Mouse (Mus musculus) common myeloid progenitor, adult 5-6 weeks (primary cell): Measurements from ENCODE around the gene Adap1. TPM values are rescaled to one million over a fixed set of nuclear protein-coding genes. Genes with fewer than 3 reads are reported as not detected.
"Not testable (repeated sequence)": the region's sequence is repeated elsewhere in the genome, so short reads cannot be mapped to it uniquely, and the experiment has no call there.

Experiments
- ATAC-seq: replicated peaks from 2 replicates; pipeline ENCODE4 v1.8.0; 2016; ENCODE audit warnings: low read depth, mild to moderate bottlenecking, moderate TSS enrichment, inconsistent platforms; ENCODE audit not compliant: poor library complexity, severe bottlenecking
- total RNA-seq: library from RNA; stranded (forward); fragments of 200-1000, 187-1606 nt; gene quantifications from 2 replicates; pipeline ENCODE4 v1.2.3, GENCODE M21; 2017

Gene Adap1
- total RNA-seq, 1 experiment from 2014 or later: 25.8 TPM

GRCm38 (mm10) chr5:139352317-139352716 is 26.9 kb upstream of the Adap1 start, which contains the start of gene Cyp2w1:
Gene Cyp2w1, plus strand, starts transcription at chr5:139352617.
- no peak for ATAC-seq

- no peak for ATAC-seq
These were observed 26.2 kb upstream of the Adap1 start for GRCm38 (mm10) chr5:139351628-139352027.

- no peak for ATAC-seq
These were observed 25.7 kb upstream of the Adap1 start, which contains the start of gene Cox19 for GRCm38 (mm10) chr5:139351134-139351533. Gene Cox19, minus strand, starts transcription at chr5:139351418.

GRCm38 (mm10) chr5:139349713-139350112 is 24.3 kb upstream of the Adap1 start:
- no peak for ATAC-seq

GRCm38 (mm10) chr5:139347225-139347624 is 21.8 kb upstream of the Adap1 start:
- ATAC-seq: no peak

- no peak for ATAC-seq
These were observed 19.9 kb upstream of the Adap1 start for GRCm38 (mm10) chr5:139345364-139345714.

GRCm38 (mm10) chr5:139344687-139345363 is 19.4 kb upstream of the Adap1 start:
- ATAC-seq: peak; percentile 95

GRCm38 (mm10) chr5:139344021-139344686 is 18.7 kb upstream of the Adap1 start:
- ATAC-seq: peak; percentile 80

GRCm38 (mm10) chr5:139338891-139339290 is 13.5 kb upstream of the Adap1 start:
- ATAC-seq: no peak

GRCm38 (mm10) chr5:139338403-139338802 is 13.0 kb upstream of the Adap1 start:
- no peak for ATAC-seq

- no peak for ATAC-seq
These were observed 12.5 kb upstream of the Adap1 start for GRCm38 (mm10) chr5:139337826-139338370.

- no peak for ATAC-seq
These were observed 10.2 kb upstream of the Adap1 start for GRCm38 (mm10) chr5:139335634-139336033.

GRCm38 (mm10) chr5:139334394-139334793 is 9.0 kb upstream of the Adap1 start:
- not testable (repeated sequence) for ATAC-seq

GRCm38 (mm10) chr5:139333301-139334013 is 8.0 kb upstream of the Adap1 start:
- no peak for ATAC-seq

- ATAC-seq: no peak
These were observed 7.3 kb upstream of the Adap1 start for GRCm38 (mm10) chr5:139332590-139333272.

GRCm38 (mm10) chr5:139331742-139332141 is 6.3 kb upstream of the Adap1 start:
- ATAC-seq: peak; percentile 56

- ATAC-seq: no peak
These were observed 5.3 kb upstream of the Adap1 start for GRCm38 (mm10) chr5:139330766-139331165.

GRCm38 (mm10) chr5:139327634-139328020 is 2.2 kb upstream of the Adap1 start:
- peak; percentile 24 for ATAC-seq

GRCm38 (mm10) chr5:139326986-139327633 is 1.7 kb upstream of the Adap1 start:
- no peak for ATAC-seq
